Mouse (Mus musculus): ENCODE data around the gene Cfap100. TPM values are rescaled to one million over a fixed set of nuclear protein-coding genes. Genes with fewer than 3 reads are reported as not detected.

Gene Cfap100
- 0.37 and 0.59 TPM in 2 replicates for polyA plus RNA-seq (2015; fragmentation: Nextera tagmentation; extraction: Ambion mirVana)

DNA sequence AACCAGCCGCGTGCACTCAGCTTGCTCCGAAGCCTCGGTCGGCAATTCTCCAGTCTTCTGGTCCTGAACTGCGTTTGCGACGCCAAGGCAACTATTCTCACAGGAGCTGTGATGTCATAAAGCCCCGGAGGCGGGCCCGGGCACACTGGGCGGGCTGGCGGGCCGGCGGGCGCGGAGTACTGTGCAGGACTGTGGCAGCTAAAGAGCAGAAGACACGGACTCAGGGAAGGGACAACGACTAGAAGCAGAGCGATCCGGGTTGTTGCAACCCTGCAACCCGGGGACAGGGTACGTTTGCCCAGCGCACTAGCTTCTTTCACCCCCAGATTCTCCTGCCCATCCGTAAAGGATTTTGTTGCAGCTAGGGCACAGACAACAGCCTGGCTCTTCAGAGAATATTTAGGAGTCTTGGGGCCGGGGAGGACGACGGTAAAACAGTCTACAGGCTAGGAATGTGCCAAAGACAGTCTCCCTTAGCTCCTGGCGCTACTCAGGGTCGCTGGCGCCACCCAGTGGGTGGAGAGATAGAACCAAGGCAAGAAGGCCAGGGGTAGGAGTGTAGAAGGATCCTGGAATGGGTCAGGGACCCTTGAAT, at the start of gene Cfap100:
Cfap100 (minus strand) TSS at position 418 of the 595 bp plus-strand sequence.
- Histone ChIP-seq H3K9ac (peak within 1 kb of the TSS; percentile 66), H3K36me3 (no peaks in the 10 kb centered on the region), H3K4me1 (peaks cover 14% of the 10 kb centered on the region), H3K9me3 (no peaks in the 10 kb centered on the region), H3K4me3 (peak within 1 kb of the TSS; percentile 50), H3K4me2 (replicated peaks) (peak within 1 kb of the TSS; percentile 86), H3K27me3 (peaks cover 19% of the 10 kb centered on the region), H3K27ac (no peak within 1 kb of the TSS)
- under 1% methylated on average over 31 of the region's 31 CpGs for WGBS
- peak; percentile 84 for ATAC-seq (ENCODE audit: low FRiP score, low read depth)

DNA sequence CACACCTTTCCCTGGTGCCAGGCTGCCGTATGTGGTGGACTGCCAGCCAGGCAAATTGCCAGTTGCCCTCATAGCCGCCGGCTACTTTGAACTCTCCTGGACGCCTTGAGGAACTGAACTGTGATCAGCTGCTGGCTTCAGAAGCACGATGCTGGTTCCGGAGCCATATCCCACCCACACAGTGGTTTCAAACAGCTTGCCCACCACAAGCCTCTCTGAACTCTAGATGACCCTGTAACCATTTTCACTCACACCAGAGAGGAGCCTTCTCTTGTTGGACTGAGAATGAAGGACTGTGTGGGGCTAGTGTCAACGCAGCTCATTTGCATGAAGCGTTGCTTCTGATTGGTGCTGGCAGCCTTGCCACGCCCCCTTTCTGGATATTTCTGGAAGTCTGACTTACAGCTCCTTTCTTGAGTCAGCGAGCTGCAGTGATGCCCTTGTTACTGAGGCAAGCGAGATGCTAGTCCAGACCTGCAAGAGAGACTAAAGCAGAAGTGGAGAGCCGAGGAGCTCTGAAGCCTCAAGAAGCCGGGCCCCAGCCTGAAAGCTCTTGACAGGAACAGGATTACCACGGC, 48.4 kb upstream of the Cfap100 start:
- Histone ChIP-seq H3K4me3 (no peak overlapping the region), H3K9me3 (no peaks in the 10 kb centered on the region), H3K4me1 (peaks cover 11% of the 10 kb centered on the region), H3K27ac (no peak overlapping the region), H3K27me3 (no peaks in the 10 kb centered on the region), H3K9ac (no peak overlapping the region), H3K36me3 (no peaks in the 10 kb centered on the region), H3K4me2 (replicated peaks) (no peak overlapping the region)
- 54% methylated on average over 14 of the region's 14 CpGs for WGBS
- 0 out of 2 replicates have a peak, but pooled peaks have one; percentile 33 for ATAC-seq (ENCODE audit: low FRiP score, low read depth)

DNA sequence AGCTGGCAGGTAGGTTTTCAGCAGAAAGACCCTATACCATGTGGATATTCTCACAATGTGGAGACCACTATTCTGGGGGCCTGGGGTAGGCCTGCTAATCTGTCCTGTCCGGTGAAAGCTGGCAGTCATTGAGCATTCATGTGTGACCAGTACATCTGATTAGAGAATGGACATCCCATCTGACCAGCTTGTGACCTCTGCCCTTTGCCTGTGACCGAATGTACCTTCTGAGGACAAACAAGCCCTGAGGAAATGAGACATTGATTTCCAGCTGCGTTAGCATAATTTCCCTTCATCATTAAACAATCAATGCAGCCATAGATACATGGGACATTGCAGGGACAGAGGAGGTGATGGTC, 47.2 kb upstream of the Cfap100 start:
- Histone ChIP-seq H3K4me2 (replicated peaks) (no peak overlapping the region), H3K9ac (no peak overlapping the region), H3K27me3 (no peaks in the 10 kb centered on the region), H3K27ac (no peak overlapping the region), H3K4me1 (peaks cover 23% of the 10 kb centered on the region), H3K36me3 (no peaks in the 10 kb centered on the region), H3K9me3 (no peaks in the 10 kb centered on the region), H3K4me3 (no peak overlapping the region)
- 74% methylated on average over 3 of the region's 3 CpGs for WGBS
- no peak for ATAC-seq (ENCODE audit: low FRiP score, low read depth)

DNA sequence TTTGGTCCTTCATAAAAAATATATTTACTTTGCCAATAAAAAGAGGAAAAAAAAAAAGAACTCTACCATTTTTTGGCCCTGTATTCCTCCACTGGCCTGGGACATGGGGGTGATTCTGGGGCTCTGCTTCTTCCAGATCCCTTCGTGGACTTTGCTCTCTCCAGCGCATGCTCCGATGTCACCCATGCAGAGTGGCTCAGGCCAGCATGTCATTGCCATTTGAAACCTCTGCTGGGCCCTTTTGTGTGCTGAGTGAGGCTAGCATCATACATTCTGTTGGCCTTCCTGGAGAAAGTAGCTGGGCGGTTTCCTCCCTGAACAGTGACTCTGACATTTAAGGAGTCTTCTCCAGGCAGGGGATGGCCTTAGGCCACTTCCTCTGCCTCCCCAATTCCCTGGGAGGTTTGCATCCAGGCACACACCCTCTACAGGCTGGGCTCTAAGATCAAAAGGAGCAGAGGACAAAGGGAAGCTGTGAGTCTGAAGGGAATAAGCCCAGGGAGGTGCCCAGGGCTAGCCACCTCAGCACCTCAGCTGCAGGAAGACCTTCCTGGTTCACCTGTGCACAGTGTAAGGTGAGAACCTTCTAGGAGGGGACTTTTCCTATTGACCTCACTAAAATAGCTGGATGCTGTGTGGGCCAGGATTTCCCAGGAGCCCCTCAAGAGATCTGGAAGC, 46.7 kb upstream of the Cfap100 start:
- Histone ChIP-seq H3K9ac (no peak overlapping the region), H3K27me3 (no peaks in the 10 kb centered on the region), H3K36me3 (no peaks in the 10 kb centered on the region), H3K9me3 (no peaks in the 10 kb centered on the region), H3K4me3 (no peak overlapping the region), H3K4me1 (peaks cover 27% of the 10 kb centered on the region), H3K4me2 (replicated peaks) (no peak overlapping the region), H3K27ac (no peak overlapping the region)
- 81% methylated on average over 4 of the region's 4 CpGs for WGBS
- ATAC-seq (ENCODE audit: low FRiP score, low read depth): no peak

DNA sequence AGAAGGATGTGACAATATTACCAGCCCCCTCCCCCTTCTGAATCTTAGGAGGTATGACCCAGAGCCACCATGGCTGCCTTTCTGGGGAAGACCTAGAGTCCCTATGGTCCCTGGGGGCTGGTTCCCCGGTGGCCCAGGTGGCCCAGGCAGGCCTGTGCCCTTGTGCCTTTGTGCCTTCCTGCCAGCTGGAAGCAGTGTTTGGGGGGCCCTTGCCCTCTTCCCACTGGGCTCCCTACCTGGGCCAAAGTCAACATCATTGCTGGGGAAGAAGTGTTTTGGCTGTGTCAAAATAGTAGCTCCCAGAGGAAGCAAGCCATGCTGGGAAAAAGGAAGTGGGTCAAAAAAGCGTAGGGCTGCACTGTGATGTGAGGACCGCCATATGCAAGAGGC, 45.8 kb upstream of the Cfap100 start:
- Histone ChIP-seq H3K27ac (no peak overlapping the region), H3K9me3 (no peaks in the 10 kb centered on the region), H3K27me3 (no peaks in the 10 kb centered on the region), H3K4me1 (peaks cover 27% of the 10 kb centered on the region), H3K36me3 (no peaks in the 10 kb centered on the region), H3K4me3 (no peak overlapping the region), H3K9ac (no peak overlapping the region), H3K4me2 (replicated peaks) (no peak overlapping the region)
- 85% methylated on average over 3 of the region's 3 CpGs for WGBS
- no peak for ATAC-seq (ENCODE audit: low FRiP score, low read depth)

DNA sequence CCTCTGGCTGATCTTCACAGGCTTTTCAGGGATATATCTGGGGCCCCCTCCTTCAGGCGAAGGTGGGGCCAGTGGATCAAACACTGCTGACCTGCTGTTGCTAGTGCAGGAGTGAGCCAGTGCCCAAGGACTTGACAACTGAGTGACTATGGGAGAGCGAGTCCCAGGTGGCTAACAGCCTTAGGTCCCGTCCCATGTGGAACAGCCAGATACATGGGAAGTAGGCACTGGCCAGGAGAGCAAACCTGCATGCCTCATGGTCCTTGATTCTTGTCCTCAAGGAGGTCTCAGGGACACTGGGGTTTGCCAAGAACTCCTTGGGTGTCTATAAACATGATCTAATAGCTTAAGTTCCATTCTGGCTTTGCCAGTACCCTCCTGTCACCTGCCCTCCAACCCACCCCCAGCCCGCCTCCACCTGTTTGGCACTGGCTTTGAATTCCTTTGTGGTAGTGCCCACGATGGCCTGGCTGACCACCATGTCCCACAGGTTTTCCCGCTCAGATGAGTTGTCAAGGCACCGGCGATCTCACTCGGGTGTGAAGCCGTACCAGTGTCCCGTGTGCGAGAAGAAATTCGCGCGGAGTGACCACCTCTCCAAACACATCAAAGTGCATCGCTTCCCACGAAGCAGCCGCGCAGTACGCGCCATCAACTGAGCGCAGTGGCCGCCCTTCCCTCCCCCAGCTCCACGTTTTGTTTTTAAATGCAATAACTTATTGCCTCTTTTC, 45.2 kb upstream of the Cfap100 start:
- H3K4me1 ChIP-seq: peaks cover 27% of the 10 kb centered on the region
- no peak overlapping the region for H3K4me3 ChIP-seq
- WGBS: 92% methylated on average over 24 of the region's 24 CpGs
- no peak overlapping the region for H3K4me2 ChIP-seq (replicated peaks)
- no peaks in the 10 kb centered on the region for H3K9me3 ChIP-seq
- ATAC-seq (ENCODE audit: low FRiP score, low read depth): no peak
- H3K9ac ChIP-seq: no peak overlapping the region
- H3K27me3 ChIP-seq: no peaks in the 10 kb centered on the region
- no peaks in the 10 kb centered on the region for H3K36me3 ChIP-seq
- H3K27ac ChIP-seq: no peak overlapping the region

DNA sequence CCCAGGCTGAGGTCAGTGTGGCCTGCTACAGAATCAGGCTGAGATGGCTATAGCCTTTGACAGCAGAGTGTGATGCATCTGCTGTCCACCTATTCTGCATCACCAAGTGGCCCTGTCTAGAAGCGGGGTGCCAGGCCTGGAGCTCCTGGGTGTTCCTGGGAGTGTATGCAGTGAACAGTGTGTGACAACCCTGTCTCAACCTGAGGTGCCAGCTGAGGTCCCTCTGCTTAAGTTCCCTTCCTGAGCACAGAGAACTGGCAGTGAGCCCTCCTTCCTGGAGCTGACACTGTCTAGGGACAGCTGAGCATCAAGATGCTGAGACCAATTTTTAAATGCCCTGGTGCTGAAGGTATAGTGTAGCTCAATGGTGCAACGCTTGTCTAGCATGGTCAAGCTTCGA, 44.1 kb upstream of the Cfap100 start:
- Histone ChIP-seq H3K4me1 (peaks cover 27% of the 10 kb centered on the region), H3K27me3 (no peaks in the 10 kb centered on the region), H3K36me3 (no peaks in the 10 kb centered on the region), H3K9me3 (no peaks in the 10 kb centered on the region), H3K4me2 (replicated peaks) (no peak overlapping the region), H3K27ac (no peak overlapping the region), H3K9ac (no peak overlapping the region), H3K4me3 (no peak overlapping the region)
- no peak for ATAC-seq (ENCODE audit: low FRiP score, low read depth)
- WGBS: 91% methylated on average over 3 of the region's 3 CpGs

DNA sequence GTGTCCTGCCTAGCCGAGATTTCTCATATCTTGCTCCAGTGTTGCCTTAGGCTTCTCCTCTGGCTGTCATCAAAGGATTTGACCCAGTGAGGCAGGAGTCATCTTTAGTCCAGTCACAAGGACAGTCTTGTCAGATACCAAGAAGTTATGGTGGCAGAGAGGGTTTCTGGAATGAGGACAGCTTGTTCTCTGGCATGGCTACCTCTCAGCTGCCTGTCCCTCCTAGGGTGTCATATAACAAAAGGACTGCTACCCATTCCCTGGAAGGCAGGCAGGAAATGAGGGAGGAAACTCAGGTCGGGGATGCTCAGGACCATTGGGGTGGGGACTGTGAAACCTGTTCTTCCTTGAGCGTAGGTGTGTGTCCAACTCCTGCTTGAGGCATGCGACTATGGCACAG, 43.5 kb upstream of the Cfap100 start:
- WGBS: 59% methylated on average over 4 of the region's 4 CpGs
- H3K9me3 ChIP-seq: no peaks in the 10 kb centered on the region
- no peaks in the 10 kb centered on the region for H3K27me3 ChIP-seq
- no peak for ATAC-seq (ENCODE audit: low FRiP score, low read depth)
- H3K4me2 ChIP-seq (replicated peaks): no peak overlapping the region
- H3K27ac ChIP-seq: no peak overlapping the region
- peaks cover 24% of the 10 kb centered on the region for H3K4me1 ChIP-seq
- no peak overlapping the region for H3K4me3 ChIP-seq
- H3K36me3 ChIP-seq: no peaks in the 10 kb centered on the region
- no peak overlapping the region for H3K9ac ChIP-seq

DNA sequence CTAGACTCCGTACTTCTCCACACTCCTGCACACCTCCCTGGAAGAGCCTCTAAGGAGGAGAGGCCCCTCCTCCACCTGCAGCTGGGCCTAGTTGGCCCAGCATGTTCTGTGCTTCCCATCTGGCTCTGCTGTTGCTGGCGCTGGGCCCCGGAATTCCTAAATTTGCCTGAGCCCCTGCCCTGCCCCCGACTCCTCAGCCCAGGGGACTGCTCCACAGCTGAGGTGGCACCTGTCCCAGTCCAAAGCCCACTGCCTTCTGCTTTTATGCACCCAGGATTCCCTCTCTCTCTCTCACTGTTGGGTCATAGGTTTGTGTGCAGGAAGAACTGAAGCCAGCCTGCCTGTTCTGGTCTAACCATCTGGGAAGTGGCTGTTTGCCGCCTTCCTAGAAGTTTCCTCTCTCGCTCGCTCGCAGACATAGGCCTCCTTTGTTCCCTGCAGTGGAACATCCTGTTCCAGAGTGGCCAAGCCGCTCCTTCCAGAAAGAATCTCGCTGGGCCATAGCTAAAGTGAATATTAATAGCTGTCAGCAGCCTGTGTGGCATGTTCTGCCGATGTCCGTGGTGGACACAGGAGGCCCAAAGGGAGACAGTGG, 42.4 kb upstream of the Cfap100 start:
- H3K4me1 ChIP-seq: peaks cover 20% of the 10 kb centered on the region
- H3K4me2 ChIP-seq (replicated peaks): no peak overlapping the region
- WGBS: 36% methylated on average over 12 of the region's 12 CpGs
- no peaks in the 10 kb centered on the region for H3K9me3 ChIP-seq
- no peak overlapping the region for H3K4me3 ChIP-seq
- peak overlapping the region; percentile 79 for H3K27ac ChIP-seq
- peak; percentile 78 for ATAC-seq (ENCODE audit: low FRiP score, low read depth)
- H3K36me3 ChIP-seq: no peaks in the 10 kb centered on the region; the same call in 1 of the 2 replicates
- H3K27me3 ChIP-seq: no peaks in the 10 kb centered on the region
- H3K9ac ChIP-seq: peak overlapping the region; percentile 31; the same call in 1 of the 2 replicates

DNA sequence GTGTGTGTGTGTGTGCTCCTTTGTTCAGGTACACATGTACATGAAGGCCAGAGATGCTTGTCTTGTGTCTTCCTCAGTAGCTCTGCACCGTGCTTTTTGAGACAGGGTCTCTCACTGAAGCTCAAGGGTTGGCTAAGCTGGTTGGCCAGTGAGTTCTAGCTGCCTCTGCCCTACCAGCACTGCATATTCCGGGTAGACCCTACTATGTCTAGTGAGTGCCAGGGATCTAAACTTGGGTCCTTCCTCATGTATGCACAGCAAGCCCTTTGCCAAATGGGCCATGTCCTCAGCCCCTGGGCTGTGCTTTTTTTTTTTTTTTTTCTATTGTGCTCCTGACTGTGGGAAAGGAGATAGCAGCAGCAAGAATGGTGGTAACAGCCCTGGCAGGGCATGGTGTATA, 41.7 kb upstream of the Cfap100 start:
- Histone ChIP-seq H3K36me3 (no peaks in the 10 kb centered on the region; the same call in 1 of the 2 replicates), H3K27me3 (no peaks in the 10 kb centered on the region), H3K4me2 (replicated peaks) (no peak overlapping the region), H3K27ac (peak overlapping the region; percentile 79; the same call in 1 of the 2 replicates), H3K4me3 (no peak overlapping the region), H3K9me3 (no peaks in the 10 kb centered on the region), H3K4me1 (peaks cover 20% of the 10 kb centered on the region), H3K9ac (no peak overlapping the region)
- 89% methylated on average over 2 of the region's 2 CpGs for WGBS
- ATAC-seq (ENCODE audit: low FRiP score, low read depth): no peak

DNA sequence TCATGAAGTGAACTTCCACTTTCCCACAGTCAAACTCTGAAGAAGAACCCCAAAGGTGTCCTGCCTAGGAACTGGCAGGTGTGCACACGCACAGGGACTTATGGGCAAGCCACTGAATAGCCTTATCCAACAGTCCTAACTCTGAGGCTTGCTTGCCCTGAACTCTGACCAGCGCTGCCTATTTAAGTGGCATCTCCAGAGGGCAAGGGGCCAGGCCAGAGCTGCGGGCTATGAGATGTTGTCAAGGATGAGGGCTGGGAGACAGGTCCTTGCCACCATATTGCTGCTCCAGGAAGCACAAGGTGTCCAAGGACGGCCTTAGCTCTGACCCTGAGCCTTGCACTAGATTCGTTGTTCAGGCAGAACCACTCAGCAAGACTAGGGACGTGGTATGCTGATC, 40.4 kb upstream of the Cfap100 start:
- no peak overlapping the region for H3K4me3 ChIP-seq
- no peak overlapping the region for H3K4me2 ChIP-seq (replicated peaks)
- peaks cover 22% of the 10 kb centered on the region for H3K4me1 ChIP-seq
- no peak overlapping the region for H3K27ac ChIP-seq
- no peak overlapping the region for H3K9ac ChIP-seq
- WGBS: 89% methylated on average over 6 of the region's 6 CpGs
- H3K9me3 ChIP-seq: no peaks in the 10 kb centered on the region
- no peak for ATAC-seq (ENCODE audit: low FRiP score, low read depth)
- H3K27me3 ChIP-seq: peaks cover 2% of the 10 kb centered on the region; the same call in 1 of the 2 replicates
- no peaks in the 10 kb centered on the region; the same call in 1 of the 2 replicates for H3K36me3 ChIP-seq

DNA sequence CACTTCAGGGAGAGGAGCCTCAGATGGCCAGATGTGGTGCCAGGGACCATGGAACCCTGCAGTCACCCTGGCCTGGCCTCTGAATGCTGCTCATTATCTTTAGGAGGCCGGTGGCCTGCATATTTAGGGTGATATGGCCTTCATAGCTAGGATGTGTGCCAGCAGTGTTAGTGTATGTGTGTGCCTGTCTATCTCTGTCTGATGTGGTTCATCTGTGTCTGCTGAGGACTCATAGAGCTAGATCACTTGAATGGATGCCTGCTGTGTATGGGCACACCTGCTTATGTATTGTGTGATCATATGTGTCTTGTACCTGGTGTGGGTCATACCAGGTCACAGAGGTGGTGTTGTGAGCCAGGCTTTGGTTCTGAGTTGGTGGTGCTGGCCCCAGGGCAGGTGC, 39.6 kb upstream of the Cfap100 start:
- no peak overlapping the region for H3K4me2 ChIP-seq (replicated peaks)
- no peak overlapping the region for H3K27ac ChIP-seq
- H3K4me1 ChIP-seq: peaks cover 30% of the 10 kb centered on the region
- ATAC-seq (ENCODE audit: low FRiP score, low read depth): no peak
- WGBS: 89% methylated on average over 1 of the region's 1 CpGs
- no peaks in the 10 kb centered on the region; the same call in 1 of the 2 replicates for H3K36me3 ChIP-seq
- H3K4me3 ChIP-seq: no peak overlapping the region
- no peaks in the 10 kb centered on the region for H3K9me3 ChIP-seq
- peaks cover 9% of the 10 kb centered on the region for H3K27me3 ChIP-seq
- no peak overlapping the region for H3K9ac ChIP-seq

All from limb, embryonic 13.5 days (tissue).